Mouse (Mus musculus): ENCODE results near the gene F930015N05Rik. TPM values are rescaled to one million over a fixed set of nuclear protein-coding genes. Genes with fewer than 3 reads are reported as not detected.
A peak's percentile ranks its signal among the peaks of the same experiment; 100 is the strongest.

Gene F930015N05Rik
- polyA plus RNA-seq (2015; fragmentation: Nextera tagmentation; extraction: Ambion mirVana), result 1.4 and 1.9 TPM in 2 replicates

GRCm38 (mm10) chr11:64436412-64436727 is at the start of gene F930015N05Rik:
TSS of gene F930015N05Rik (minus strand) at chr11:64436653.
- Histone ChIP-seq H3K27ac (peak within 1 kb of the TSS; percentile 91), H3K9me3 (no peaks in the 10 kb centered on the region), H3K4me1 (peaks cover 23% of the 10 kb centered on the region), H3K9ac (peak within 1 kb of the TSS; percentile 94), H3K4me2 (replicated peaks) (peak within 1 kb of the TSS; percentile 98), H3K4me3 (peak within 1 kb of the TSS; percentile 73), H3K27me3 (peaks cover 23% of the 10 kb centered on the region), H3K36me3 (no peaks in the 10 kb centered on the region)
- ATAC-seq (ENCODE audit: low FRiP score, low read depth), result no peak
- WGBS, result 1% methylated on average over 23 of the region's 24 CpGs

- Histone ChIP-seq H3K4me1 (peaks cover 14% of the 10 kb centered on the region), H3K27me3 (no peaks in the 10 kb centered on the region), H3K9me3 (no peaks in the 10 kb centered on the region), H3K36me3 (no peaks in the 10 kb centered on the region), H3K4me2 (replicated peaks) (no peak overlapping the region), H3K4me3 (no peak overlapping the region), H3K27ac (no peak overlapping the region), H3K9ac (no peak overlapping the region)
- ATAC-seq (ENCODE audit: low FRiP score, low read depth), result no peak
- 47% methylated on average over 3 of the region's 3 CpGs for WGBS
These were observed 45.0 kb upstream of the F930015N05Rik start for GRCm38 (mm10) chr11:64481445-64481844.

GRCm38 (mm10) chr11:64473679-64474078 is 37.2 kb upstream of the F930015N05Rik start:
- no peak overlapping the region for H3K4me2 ChIP-seq (replicated peaks)
- H3K9ac ChIP-seq, result no peak overlapping the region
- H3K27me3 ChIP-seq, result no peaks in the 10 kb centered on the region
- H3K9me3 ChIP-seq, result no peaks in the 10 kb centered on the region
- peaks cover 4% of the 10 kb centered on the region; the same call in 1 of the 2 replicates for H3K4me1 ChIP-seq
- ATAC-seq (ENCODE audit: low FRiP score, low read depth), result no peak
- no peaks in the 10 kb centered on the region for H3K36me3 ChIP-seq
- WGBS, result 66% methylated on average over 3 of the region's 3 CpGs
- no peak overlapping the region for H3K4me3 ChIP-seq
- H3K27ac ChIP-seq, result no peak overlapping the region

- Histone ChIP-seq H3K9me3 (no peaks in the 10 kb centered on the region), H3K4me3 (no peak overlapping the region), H3K36me3 (no peaks in the 10 kb centered on the region), H3K27ac (no peak overlapping the region), H3K27me3 (no peaks in the 10 kb centered on the region), H3K4me1 (peaks cover 16% of the 10 kb centered on the region; the same call in 1 of the 2 replicates), H3K4me2 (replicated peaks) (no peak overlapping the region), H3K9ac (no peak overlapping the region)
- ATAC-seq (ENCODE audit: low FRiP score, low read depth), result no peak
These were observed 34.2 kb upstream of the F930015N05Rik start for GRCm38 (mm10) chr11:64470689-64471088.

- WGBS, result 38% methylated on average over 4 of the region's 4 CpGs
- Histone ChIP-seq H3K4me3 (no peak overlapping the region), H3K4me2 (replicated peaks) (no peak overlapping the region), H3K27me3 (0 out of 2 replicates have a peak, but pooled peaks cover 3% of the 10 kb centered on the region), H3K9me3 (no peaks in the 10 kb centered on the region), H3K36me3 (no peaks in the 10 kb centered on the region), H3K4me1 (peaks cover 16% of the 10 kb centered on the region; the same call in 1 of the 2 replicates), H3K9ac (no peak overlapping the region), H3K27ac (no peak overlapping the region)
- no peak for ATAC-seq (ENCODE audit: low FRiP score, low read depth)
These were observed 32.3 kb upstream of the F930015N05Rik start for GRCm38 (mm10) chr11:64468737-64469136.

- WGBS, result 77% methylated on average over 3 of the region's 3 CpGs
- Histone ChIP-seq H3K4me1 (0 out of 2 replicates have a peak, but pooled peaks cover 5% of the 10 kb centered on the region), H3K27me3 (peaks cover 6% of the 10 kb centered on the region; the same call in 1 of the 2 replicates), H3K27ac (no peak overlapping the region), H3K36me3 (no peaks in the 10 kb centered on the region), H3K4me2 (replicated peaks) (no peak overlapping the region), H3K9me3 (no peaks in the 10 kb centered on the region), H3K4me3 (no peak overlapping the region), H3K9ac (no peak overlapping the region)
- ATAC-seq (ENCODE audit: low FRiP score, low read depth), result no peak
These were observed 25.3 kb upstream of the F930015N05Rik start for GRCm38 (mm10) chr11:64461746-64462145.

- WGBS, result 79% methylated on average over 9 of the region's 9 CpGs
- Histone ChIP-seq H3K27me3 (peaks cover 6% of the 10 kb centered on the region; the same call in 1 of the 2 replicates), H3K4me1 (peaks cover 12% of the 10 kb centered on the region), H3K9me3 (no peaks in the 10 kb centered on the region), H3K4me2 (replicated peaks) (no peak overlapping the region), H3K27ac (no peak overlapping the region), H3K4me3 (no peak overlapping the region), H3K9ac (no peak overlapping the region), H3K36me3 (no peaks in the 10 kb centered on the region)
- ATAC-seq (ENCODE audit: low FRiP score, low read depth), result no peak
These were observed 12.3 kb upstream of the F930015N05Rik start for GRCm38 (mm10) chr11:64448586-64449315.

GRCm38 (mm10) chr11:64445227-64445626 is 8.8 kb upstream of the F930015N05Rik start:
- no peaks in the 10 kb centered on the region for H3K9me3 ChIP-seq
- no peak overlapping the region for H3K9ac ChIP-seq
- H3K27me3 ChIP-seq, result peaks cover 19% of the 10 kb centered on the region
- ATAC-seq (ENCODE audit: low FRiP score, low read depth), result no peak
- H3K4me1 ChIP-seq, result peaks cover 38% of the 10 kb centered on the region
- no peaks in the 10 kb centered on the region for H3K36me3 ChIP-seq
- 85% methylated on average over 1 of the region's 1 CpGs for WGBS
- no peak overlapping the region for H3K27ac ChIP-seq
- no peak overlapping the region for H3K4me2 ChIP-seq (replicated peaks)
- no peak overlapping the region for H3K4me3 ChIP-seq

- ATAC-seq (ENCODE audit: low FRiP score, low read depth), result peak; percentile 48; the same call in 1 of the 2 replicates
- peaks cover 25% of the 10 kb centered on the region for H3K27me3 ChIP-seq
- H3K27ac ChIP-seq, result no peak overlapping the region
- no peak overlapping the region for H3K9ac ChIP-seq
- H3K4me1 ChIP-seq, result peaks cover 38% of the 10 kb centered on the region
- no peaks in the 10 kb centered on the region for H3K9me3 ChIP-seq
- 27% methylated on average over 3 of the region's 3 CpGs for WGBS
- H3K4me3 ChIP-seq, result no peak overlapping the region
- H3K36me3 ChIP-seq, result no peaks in the 10 kb centered on the region
- H3K4me2 ChIP-seq (replicated peaks), result no peak overlapping the region
These were observed 6.2 kb upstream of the F930015N05Rik start for GRCm38 (mm10) chr11:64442701-64443100.

- H3K4me2 ChIP-seq (replicated peaks), result peak overlapping the region; percentile 41
- WGBS, result 26% methylated on average over 8 of the region's 8 CpGs
- H3K27ac ChIP-seq, result no peak overlapping the region
These were observed 5.7 kb upstream of the F930015N05Rik start for GRCm38 (mm10) chr11:64442119-64442518.

GRCm38 (mm10) chr11:64438909-64439308 is 2.5 kb upstream of the F930015N05Rik start:
- Histone ChIP-seq H3K36me3 (no peaks in the 10 kb centered on the region), H3K4me1 (peaks cover 39% of the 10 kb centered on the region), H3K9me3 (no peaks in the 10 kb centered on the region), H3K9ac (no peak overlapping the region), H3K4me3 (peak overlapping the region; percentile 73), H3K4me2 (replicated peaks) (peak overlapping the region; percentile 46), H3K27me3 (peaks cover 20% of the 10 kb centered on the region), H3K27ac (no peak overlapping the region)
- 36% methylated on average over 3 of the region's 3 CpGs for WGBS
- ATAC-seq (ENCODE audit: low FRiP score, low read depth), result no peak

More at GRCm38 (mm10) chr11:64442119-64442518, 5.7 kb upstream of the F930015N05Rik start:
- H3K4me1 ChIP-seq, result peaks cover 35% of the 10 kb centered on the region
- no peaks in the 10 kb centered on the region for H3K9me3 ChIP-seq
- H3K36me3 ChIP-seq, result no peaks in the 10 kb centered on the region
- no peak overlapping the region for H3K4me3 ChIP-seq
- H3K9ac ChIP-seq, result no peak overlapping the region
- ATAC-seq (ENCODE audit: low FRiP score, low read depth), result no peak; the same call in 1 of the 2 replicates
- peaks cover 25% of the 10 kb centered on the region for H3K27me3 ChIP-seq

- 26% methylated on average over 3 of the region's 3 CpGs for whole genome bisulfite sequencing
- H3K4me2 ChIP-seq (replicated peaks), result peak overlapping the region; percentile 98
These were observed 1.3 kb upstream of the F930015N05Rik start for GRCm38 (mm10) chr11:64437721-64438120.

More at GRCm38 (mm10) chr11:64437721-64438120, 1.3 kb upstream of the F930015N05Rik start:
- Histone ChIP-seq H3K4me1 (peaks cover 33% of the 10 kb centered on the region), H3K27ac (peak overlapping the region; percentile 29; the same call in 1 of the 2 replicates), H3K36me3 (no peaks in the 10 kb centered on the region), H3K27me3 (peaks cover 14% of the 10 kb centered on the region), H3K4me3 (peak overlapping the region; percentile 73), H3K9me3 (no peaks in the 10 kb centered on the region), H3K9ac (no peak overlapping the region)
- ATAC-seq (ENCODE audit: low FRiP score, low read depth), result no peak

Measured in limb, embryonic 13.5 days (tissue).